Mouse (Mus musculus) heart, postnatal 4 days (tissue): ENCODE measurements at regions not wholly inside any gene's neighbourhood (a gene's known extent, or its start where the extent isn't known, plus 50 kb on each side); places are given as distances from the start of the nearest gene placed in this dataset.
A peak's percentile ranks its signal among the peaks of the same experiment; 100 is the strongest.

Experiments
- DNase-seq: peaks from one replicate; pipeline ENCODE4 v3.0.0; 2021

GRCm38 (mm10) chr10:6053207-6053606 is 131.0 kb upstream of the Rgs17 start:
- DNase-seq: no peak

GRCm38 (mm10) chr10:6043358-6043757 is 121.2 kb upstream of the Rgs17 start:
- DNase-seq: no peak

GRCm38 (mm10) chr10:6039771-6040170 is 117.6 kb upstream of the Rgs17 start:
- no peak for DNase-seq

DNA sequence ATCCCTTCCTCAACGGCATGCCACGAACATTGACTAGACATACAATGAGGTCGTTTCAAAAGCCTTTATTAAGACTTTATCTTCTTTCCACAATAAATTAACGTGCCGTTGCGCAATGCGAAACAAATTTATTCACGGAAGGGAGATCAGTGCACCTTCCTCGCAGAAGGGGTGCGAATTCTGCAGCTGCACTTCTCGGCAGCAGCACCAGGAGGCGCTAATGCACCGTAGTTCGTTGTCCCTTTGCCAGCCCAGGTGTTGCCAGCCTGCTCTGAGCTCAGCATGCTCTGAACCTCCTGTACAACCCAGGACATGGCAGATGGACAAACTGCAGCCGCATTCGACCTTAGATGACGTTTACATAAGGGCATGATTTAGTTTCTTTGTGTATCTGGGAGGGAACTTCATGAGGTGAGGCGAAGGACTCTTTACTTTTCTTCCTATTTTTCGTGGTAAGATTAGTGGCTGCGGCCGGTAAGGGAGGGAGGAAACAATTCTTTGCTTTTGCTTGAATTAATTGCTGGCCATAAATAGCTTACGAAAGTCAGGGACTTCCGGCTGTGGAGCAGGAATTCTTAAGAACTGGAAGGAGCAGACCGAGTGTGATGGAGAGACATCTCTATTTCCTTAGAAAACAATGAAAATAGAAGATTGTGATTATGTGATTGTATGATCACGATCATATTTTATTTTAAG is 113.7 kb upstream of the Rgs17 start:
- peak; percentile 82 for DNase-seq

DNA sequence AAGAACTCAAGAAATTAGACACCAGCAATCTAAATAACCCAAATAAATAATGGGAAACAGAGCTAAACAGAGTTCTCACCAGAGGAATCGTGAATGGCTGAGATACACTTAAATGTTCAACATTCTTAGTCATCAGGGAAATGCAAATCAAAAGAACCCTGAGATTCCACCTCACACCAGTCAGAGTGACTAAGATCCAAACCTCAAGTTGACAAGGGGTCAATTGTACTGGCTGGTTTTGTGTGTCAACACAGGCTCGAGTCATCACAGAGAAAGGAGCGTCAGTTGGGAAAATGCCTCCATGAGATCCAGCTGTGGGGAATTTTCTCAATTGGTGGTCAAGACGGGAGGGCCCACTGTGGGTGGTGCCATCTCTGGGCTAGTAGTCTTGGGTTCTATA is 110.3 kb upstream of the Rgs17 start:
- DNase-seq: no peak

DNA sequence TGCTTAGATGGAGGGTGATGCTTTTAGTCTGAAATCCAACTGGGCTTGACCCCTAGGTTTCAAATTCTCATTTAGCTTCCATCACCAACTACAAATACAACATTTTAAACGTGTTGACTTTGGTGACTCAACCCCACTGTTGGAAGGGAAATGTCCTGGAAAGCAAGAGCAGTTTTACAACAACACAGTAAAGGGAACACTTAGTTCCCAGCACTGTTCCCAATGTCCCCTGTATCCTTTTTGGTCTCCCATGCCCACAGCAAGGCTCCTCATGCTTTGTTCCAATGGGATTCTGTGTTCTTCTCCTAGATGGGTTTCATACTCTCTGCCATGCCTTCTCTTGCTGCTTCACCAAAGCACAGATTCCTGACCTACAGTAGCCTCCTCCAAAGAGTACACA is 105.4 kb upstream of the Rgs17 start:
- DNase-seq: no peak

GRCm38 (mm10) chr10:6026317-6026716 is 104.1 kb upstream of the Rgs17 start:
- no peak for DNase-seq

GRCm38 (mm10) chr10:6022609-6023283 is 100.5 kb upstream of the Rgs17 start:
- no peak for DNase-seq

- peak; percentile 41 for DNase-seq
Measured at GRCm38 (mm10) chr10:6020944-6021684, 98.9 kb upstream of the Rgs17 start.

GRCm38 (mm10) chr10:6013743-6014142 is 91.5 kb upstream of the Rgs17 start:
- no peak for DNase-seq

DNA sequence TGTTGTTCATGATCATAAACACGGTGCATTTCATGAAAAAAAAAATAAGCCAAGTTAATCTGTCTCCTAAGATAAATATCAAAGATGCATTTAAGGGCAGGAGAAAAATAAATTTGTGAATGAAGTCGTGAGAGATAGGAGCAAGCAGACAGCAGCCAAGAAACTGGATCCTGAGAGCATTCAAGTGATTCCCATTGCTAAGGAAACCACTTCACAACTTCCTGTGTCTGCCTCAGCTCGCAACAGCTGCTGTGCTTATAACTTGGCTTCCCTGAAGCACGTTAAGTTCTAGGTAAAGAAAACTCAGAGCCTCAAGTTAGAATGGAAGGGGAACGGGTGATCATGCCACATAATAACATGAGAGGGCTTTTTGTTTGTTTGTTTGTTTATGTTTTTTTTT is 89.3 kb upstream of the Rgs17 start:
- DNase-seq: no peak

DNA sequence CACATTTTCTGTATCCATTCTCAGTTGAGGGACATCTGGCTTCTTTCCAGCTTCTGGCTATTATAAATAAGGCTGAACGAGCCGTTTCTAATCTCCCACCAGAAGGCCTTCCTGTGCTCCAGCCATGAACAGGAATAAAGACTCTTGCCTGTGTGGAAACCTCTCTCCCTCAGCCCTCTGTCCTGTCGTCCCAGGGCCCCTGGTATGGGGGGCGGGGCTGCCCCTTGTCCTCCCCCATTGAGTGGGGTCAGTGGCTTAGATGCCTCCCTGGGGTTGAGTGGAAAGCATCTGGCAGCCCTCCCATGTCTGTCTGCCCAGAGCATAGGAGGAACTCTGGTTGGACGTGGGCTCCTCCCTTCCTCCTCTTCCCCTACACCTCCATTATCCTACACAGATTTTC is 88.8 kb upstream of the Rgs17 start:
- DNase-seq: peak; percentile 18

GRCm38 (mm10) chr10:6007238-6007972 is 85.2 kb upstream of the Rgs17 start:
- peak; percentile 13 for DNase-seq

DNA sequence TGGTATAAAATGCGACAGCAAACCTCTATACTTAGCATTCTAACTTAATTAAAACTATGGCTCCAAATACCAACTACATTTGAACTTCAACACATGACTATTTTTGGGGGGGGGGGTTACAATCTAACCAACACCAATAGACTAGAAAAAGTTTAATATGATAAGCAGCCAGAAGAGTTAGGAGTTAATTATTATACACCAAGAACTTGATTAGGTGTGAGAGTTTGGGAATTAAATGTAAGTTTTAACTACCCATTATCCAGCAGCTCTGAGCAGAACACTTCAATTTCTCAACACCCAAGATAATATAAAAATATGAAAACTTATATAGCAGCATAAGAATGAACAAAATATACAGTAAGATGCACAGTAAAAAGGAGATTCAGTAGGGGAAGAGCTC is 59.2 kb upstream of the Rgs17 start:
- no peak for DNase-seq

DNA sequence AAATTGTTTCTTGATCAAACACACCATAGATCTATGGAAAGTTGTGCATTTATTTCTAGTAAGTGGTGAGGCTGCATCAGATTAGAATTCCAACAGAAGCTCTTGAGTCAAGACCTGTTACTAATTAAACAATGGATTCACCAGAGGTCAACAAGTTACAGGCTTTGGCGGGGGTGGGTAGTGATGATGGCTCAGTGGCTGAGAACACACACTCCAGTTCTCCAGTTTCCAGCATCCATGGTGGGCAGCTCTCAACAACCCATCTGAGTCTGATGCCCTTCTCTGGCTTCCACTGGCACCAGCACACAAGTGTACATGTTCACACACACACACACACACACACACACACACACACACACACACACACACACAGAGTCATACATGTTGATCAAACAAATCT is 56.3 kb upstream of the Rgs17 start:
- no peak for DNase-seq
